Mouse (Mus musculus) ES-E14 (cell line): Measurements from ENCODE around the gene Gm3139. TPM values are rescaled to one million over a fixed set of nuclear protein-coding genes. Genes with fewer than 3 reads are reported as not detected.
"Not testable (repeated sequence)": the region's sequence is repeated elsewhere in the genome, so short reads cannot be mapped to it uniquely, and the experiment has no call there.

Source experiments
- DNase-seq: peaks from one replicate; pipeline ENCODE4 v3.0.0-alpha.2; 2013; ENCODE audit warnings: low read depth, low spot score
- H3K27ac ChIP-seq: 2 replicates; pipeline ENCODE4 v1.5.1; 2012; ENCODE audit warnings: low read depth, mild to moderate bottlenecking, low read length, moderate library complexity, mixed read lengths; ENCODE audit not compliant: poor library complexity, insufficient read depth, severe bottlenecking
- H3K36me3 ChIP-seq: 2 replicates; pipeline ENCODE4 v1.6.1; 2012; ENCODE audit warnings: mild to moderate bottlenecking, low read length, moderate library complexity, mixed read lengths; ENCODE audit not compliant: control insufficient read depth, poor library complexity, insufficient read depth, severe bottlenecking
- H3K4me1 ChIP-seq, 2 experiments: fragments of 150-350 bp in 1 of 2; sonication (generic) in 1 of 2; 2 replicates each; pipeline ENCODE4 v1.6.1; 2012; ENCODE audit warnings: low read length in 2 of 2, mild to moderate bottlenecking in 1 of 2, mixed read lengths in 1 of 2; ENCODE audit not compliant: control insufficient read depth in 2 of 2, insufficient read depth in 2 of 2, poor library complexity in 1 of 2
- H3K4me3 ChIP-seq, 2 experiments: fragments of 150-350 bp in 1 of 2; sonication (generic) in 1 of 2; 2 replicates each; pipeline ENCODE4 v1.5.1; 2012; ENCODE audit warnings: low read length in 2 of 2, low read depth in 1 of 2, mild to moderate bottlenecking in 1 of 2, mixed read lengths in 1 of 2; ENCODE audit not compliant: insufficient read depth in 1 of 2, poor library complexity in 1 of 2, severe bottlenecking in 1 of 2
- H3K9ac ChIP-seq: 2 replicates; pipeline ENCODE4 v1.6.1; 2012; ENCODE audit warnings: low read depth, mild to moderate bottlenecking, low read length, mixed read lengths; ENCODE audit not compliant: poor library complexity, insufficient read depth, severe bottlenecking
- H3K9me3 ChIP-seq: fragments of 150-350 bp; sonication (generic); 2 replicates; pipeline ENCODE4 v1.6.1; 2012; ENCODE audit warnings: low read depth, mild to moderate bottlenecking, low read length; ENCODE audit not compliant: control insufficient read depth, insufficient read depth
- in situ Hi-C, 2 experiments: fragments of 600-800 bp; cut with MboI; formaldehyde crosslinking; loops; one replicate each; pipeline ENCODE4 v1.15.1; 2025; ENCODE audit warnings: low sequenced_read_pairs in 2 of 2, inconsistent platforms in 1 of 2; ENCODE audit not compliant: unreplicated experiment in 2 of 2
- total RNA-seq: library from RNA; depleted of rRNA; stranded (reverse); fragments of 300-350 nt; gene quantifications from 2 replicates; pipeline ENCODE4 v1.2.3, GENCODE M21; 2012; rRNA removed

The Gm3139 gene
- not detected in 2 replicates for total RNA-seq

- in situ Hi-C loops, H3K36me3 ChIP-seq: not testable (repeated sequence)
These were observed at the start of gene Gm3139 for GRCm38 (mm10) chr5:94525987-94526386. Gene Gm3139 (plus strand): TSS chr5:94526287.

More at GRCm38 (mm10) chr5:94525987-94526386, at the start of gene Gm3139:
- DNase-seq, H3K9ac ChIP-seq, H3K4me3 ChIP-seq, H3K27ac ChIP-seq, H3K9me3 ChIP-seq, H3K4me1 ChIP-seq: not testable (repeated sequence)

Other genes with a start within 250 kb of the Gm3139 start
- gene A430089I19Rik, start 219.5 kb upstream of the Gm3139 start, total RNA-seq = not detected in 2 replicates
- 1.1 and 3.0 TPM in 2 replicates for gene Gm6502, start 211.9 kb upstream of the Gm3139 start, total RNA-seq
- not detected in 2 replicates for gene AA792892, start 186.5 kb upstream of the Gm3139 start, total RNA-seq
- not detected in 2 replicates for gene Gm7682, start 80.5 kb upstream of the Gm3139 start, total RNA-seq
- not detected in 2 replicates for gene Gm3147, start 90.1 kb downstream of the Gm3139 start, total RNA-seq
- gene Gm6509, start 97.7 kb downstream of the Gm3139 start, total RNA-seq = 0.22 TPM in 1 of 2 replicates, not detected in the other
- gene Gm6205, start 122.1 kb downstream of the Gm3139 start, total RNA-seq = not detected in 2 replicates